Mouse (Mus musculus): ENCODE results near the gene Trio.
"Not testable (repeated sequence)": the region's sequence is repeated elsewhere in the genome, so short reads cannot be mapped to it uniquely, and the experiment has no call there.

Gene Trio

GRCm38 (mm10) chr15:27873747-27874320, 151.8 kb downstream of the Trio start:
- DNase-seq: no peak

- DNase-seq: no peak
Observed at GRCm38 (mm10) chr15:27872286-27872685, 153.4 kb downstream of the Trio start.

- no peak for DNase-seq
Observed at GRCm38 (mm10) chr15:27871708-27872107, 153.9 kb downstream of the Trio start.

GRCm38 (mm10) chr15:27871260-27871659, 154.4 kb downstream of the Trio start:
- no peak for DNase-seq

GRCm38 (mm10) chr15:27869001-27869400, 156.6 kb downstream of the Trio start:
- DNase-seq: no peak

- no peak for DNase-seq
Observed at GRCm38 (mm10) chr15:27867831-27868230, 157.8 kb downstream of the Trio start.

- DNase-seq: peak; percentile 54
Observed at GRCm38 (mm10) chr15:27866471-27866870, 159.2 kb downstream of the Trio start.

- no peak for DNase-seq
Observed at GRCm38 (mm10) chr15:27866053-27866452, 159.6 kb downstream of the Trio start.

GRCm38 (mm10) chr15:27864397-27864796, 161.3 kb downstream of the Trio start:
- DNase-seq: no peak

- DNase-seq: no peak
Observed at GRCm38 (mm10) chr15:27862949-27863348, 162.7 kb downstream of the Trio start.

- no peak for DNase-seq
Observed at GRCm38 (mm10) chr15:27860439-27860838, 165.2 kb downstream of the Trio start.

GRCm38 (mm10) chr15:27859590-27859989, 166.1 kb downstream of the Trio start:
- no peak for DNase-seq

- DNase-seq: no peak
Observed at GRCm38 (mm10) chr15:27859115-27859514, 166.5 kb downstream of the Trio start.

- DNase-seq: no peak
Observed at GRCm38 (mm10) chr15:27858179-27858819, 167.3 kb downstream of the Trio start.

- DNase-seq: no peak
Observed at GRCm38 (mm10) chr15:27857242-27857641, 168.4 kb downstream of the Trio start.

GRCm38 (mm10) chr15:27856050-27856787, 169.4 kb downstream of the Trio start:
- peak; percentile 23 for DNase-seq

- DNase-seq: no peak
Observed at GRCm38 (mm10) chr15:27851312-27851711, 174.3 kb downstream of the Trio start.

- DNase-seq: peak; percentile 11
Observed at GRCm38 (mm10) chr15:27850904-27851303, 174.7 kb downstream of the Trio start.

GRCm38 (mm10) chr15:27849910-27850309, 175.7 kb downstream of the Trio start:
- no peak for DNase-seq

GRCm38 (mm10) chr15:27841696-27842095, 184.0 kb downstream of the Trio start:
- no peak for DNase-seq

- DNase-seq: no peak
Observed at GRCm38 (mm10) chr15:27840579-27840978, 185.1 kb downstream of the Trio start.

- DNase-seq: no peak
Observed at GRCm38 (mm10) chr15:27840125-27840524, 185.5 kb downstream of the Trio start.

- DNase-seq: no peak
Observed at GRCm38 (mm10) chr15:27831646-27832045, 194.0 kb downstream of the Trio start.

GRCm38 (mm10) chr15:27827871-27828270, 197.8 kb downstream of the Trio start:
- DNase-seq: not testable (repeated sequence)

Data from kidney, adult 11 months (tissue).